Mouse (Mus musculus) cerebellum, adult 2 months (tissue): ENCODE measurements around the gene Gtf3c5.

Experiments
- CTCF ChIP-seq: fragments of 200-500 bp; IDR thresholded peaks from 2 replicates; pipeline ENCODE4 v1.5.1; 2011; ENCODE audit warnings: low read depth, mild to moderate bottlenecking, control low read depth, low read length, moderate library complexity, borderline replicate concordance; ENCODE audit not compliant: insufficient read depth
- POLR2A ChIP-seq: fragments of 200-500 bp; IDR thresholded peaks from 2 replicates; pipeline ENCODE4 v1.6.1; 2011; ENCODE audit warnings: low read length, control low read depth, borderline replicate concordance; ENCODE audit not compliant: insufficient read depth

- TF ChIP-seq CTCF (no peak), POLR2A (no peak)
Observed at GRCm38 (mm10) chr2:28633136-28633535, 49.6 kb upstream of the Gtf3c5 start.
